8 mouse cellular contexts compared by ENCODE assay signal in the genomic region with DNA sequence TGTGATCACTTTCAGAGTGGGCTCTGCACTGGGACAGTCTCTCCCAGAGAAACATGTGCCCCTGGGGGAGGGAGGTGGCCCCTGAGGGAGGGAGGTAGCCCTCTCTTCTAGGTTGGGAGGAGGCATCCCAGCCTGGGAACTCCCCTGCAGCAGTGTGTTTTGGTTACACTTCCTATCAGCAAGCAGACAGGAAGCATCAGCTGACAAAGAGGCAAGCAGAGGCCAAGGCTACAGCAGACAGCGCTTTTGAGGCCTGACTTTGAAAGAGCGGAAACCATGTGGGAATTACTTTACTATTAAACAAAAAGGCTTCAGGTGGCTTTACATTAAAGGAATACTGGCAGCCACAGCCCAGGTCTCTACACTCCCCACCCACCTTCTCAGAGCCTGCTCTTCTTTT.
A peak's percentile ranks its signal among the peaks of the same experiment; 100 is the strongest.
DNase-seq lines count a peak whose midpoint lies in the region; ATAC-seq and TF ChIP-seq lines count a peak whose summit lies in the region.

No protein-coding gene starts in this region.

- H3K27me3 ChIP-seq in liver, postnatal 0 days (ENCODE audit: insufficient read depth, low read length), result no peaks in the 10 kb centered on the region
- H3K27me3 ChIP-seq in splenic B cell, adult 2 months (ENCODE audit: control insufficient read depth, insufficient read depth, low read length, poor library complexity, severe bottlenecking), result no peaks in the 10 kb centered on the region
- no peaks in the 10 kb centered on the region for H3K27me3 ChIP-seq in cerebellum, adult 2 months (ENCODE audit: control insufficient read depth, insufficient read depth, low read length)

- H3K9ac ChIP-seq in liver, postnatal 0 days (replicated peaks), result no peak overlapping the region

- peak; percentile 57 for ATAC-seq in liver, postnatal 0 days

- no peak for TF ChIP-seq EP300 in liver, postnatal 0 days (IDR thresholded peaks at IDR 0.05; ENCODE audit: low read depth)

- peaks cover 5% of the 10 kb centered on the region for H3K4me1 ChIP-seq in liver, postnatal 0 days (ENCODE audit: insufficient read depth)
- no peaks in the 10 kb centered on the region for H3K4me1 ChIP-seq in cerebellum, adult 2 months (ENCODE audit: control insufficient read depth, insufficient read depth, low read length)

- H3K36me3 ChIP-seq in liver, postnatal 0 days (replicated peaks; ENCODE audit: insufficient read depth, low read length), result no peaks in the 10 kb centered on the region
- H3K36me3 ChIP-seq in splenic B cell, adult 2 months (ENCODE audit: control insufficient read depth, insufficient read depth, low read length, poor library complexity, severe bottlenecking), result no peaks in the 10 kb centered on the region

- WGBS in liver, postnatal 0 days (ENCODE audit: insufficient replicate concordance), result 22% methylated on average over 2 of the region's 2 CpGs
- WGBS in cerebellum, adult 2 months, result 88% methylated on average over 2 of the region's 2 CpGs

- no peak overlapping the region for H3K4me3 ChIP-seq in liver, postnatal 0 days (ENCODE audit: low read depth, low read length)
- no peak overlapping the region for H3K4me3 ChIP-seq in cerebellum, adult 2 months (replicated peaks; ENCODE audit: insufficient read depth, low read depth, low read length)

- no peaks in the 10 kb centered on the region for H3K9me3 ChIP-seq in liver, postnatal 0 days (ENCODE audit: low read length)

- H3K27ac ChIP-seq in liver, postnatal 0 days (ENCODE audit: low read depth), result no peak overlapping the region
- no peak overlapping the region for H3K27ac ChIP-seq in cerebellum, adult 2 months (ENCODE audit: insufficient read depth, low read length)

- no peak overlapping the region for H3K4me2 ChIP-seq in liver, postnatal 0 days (ENCODE audit: low read depth, low read length)

- DNase-seq in adrenal gland, adult (ENCODE audit: inconsistent age in 2 of 2, low spot score in 1 of 2), result peak; percentile 32 to 61
- DNase-seq in adrenal gland, postnatal 25 days, result no peak
- DNase-seq in embryo, embryonic 9.5 days (ENCODE audit: extremely low spot score), result peak; percentile 20
- DNase-seq in induced T-regulatory cell, adult 2 months (ENCODE audit: low read depth), result peak; percentile 66
- DNase-seq in liver, postnatal 0 days, result peak; percentile 22
- DNase-seq in splenic B cell, adult 2 months (ENCODE audit: low read depth, low spot score), result peak; percentile 79
- DNase-seq in cerebellum, adult 9-10 months, result no peak
- no peak for DNase-seq in cerebellum, adult 2 months

- TF ChIP-seq POLR2A in cerebellum, adult 2 months (IDR thresholded peaks at IDR 0.05; ENCODE audit: borderline replicate concordance, insufficient read depth, low read length), result no peak

- TF ChIP-seq CTCF in liver, postnatal 0 days (IDR thresholded peaks at IDR 0.05; ENCODE audit: low read depth), result no peak
- TF ChIP-seq CTCF in cerebellum, adult 2 months (IDR thresholded peaks at IDR 0.05; ENCODE audit: borderline replicate concordance, insufficient read depth, low read depth, low read length), result no peak

Comparison
In these comparisons a context has a peak if more than half of its experiments do, and no peak if none do; other contexts are left out.
1. DNase-seq: peak in adrenal gland, adult (2 of 2), embryo, embryonic 9.5 days (single experiment), induced T-regulatory cell, adult 2 months (single experiment), liver, postnatal 0 days (single experiment) and splenic B cell, adult 2 months (single experiment); none in adrenal gland, postnatal 25 days (single experiment), cerebellum, adult 9-10 months (single experiment) and cerebellum, adult 2 months (0 of 2).